Mouse (Mus musculus): Measurements from ENCODE around the gene Gm3159. TPM values are rescaled to one million over a fixed set of nuclear protein-coding genes. Genes with fewer than 3 reads are reported as not detected.

Gm3159 gene
- polyA plus RNA-seq, 1 experiment from 2014 or later: not detected

Other genes with a start within 250 kb of the Gm3159 start
- gene Gm3127, start 232.5 kb upstream of the Gm3159 start, polyA plus RNA-seq (2015; fragmentation: Nextera tagmentation; extraction: Ambion mirVana): not detected in 2 replicates
- gene Gm2974, start 214.9 kb upstream of the Gm3159 start, polyA plus RNA-seq (2015; fragmentation: Nextera tagmentation; extraction: Ambion mirVana): 4.4 and 4.9 TPM in 2 replicates
- not detected in 2 replicates for gene Gm3138, start 147.9 kb upstream of the Gm3159 start, polyA plus RNA-seq (2015; fragmentation: Nextera tagmentation; extraction: Ambion mirVana)
- gene Gm3149, start 80.2 kb upstream of the Gm3159 start, polyA plus RNA-seq (2015; fragmentation: Nextera tagmentation; extraction: Ambion mirVana): not detected in 2 replicates
- 3.7 and 4.0 TPM in 2 replicates for gene 2610042L04Rik, start 62.8 kb upstream of the Gm3159 start, polyA plus RNA-seq (2015; fragmentation: Nextera tagmentation; extraction: Ambion mirVana)
- gene Gm3164, start 17.9 kb downstream of the Gm3159 start, polyA plus RNA-seq (2015; fragmentation: Nextera tagmentation; extraction: Ambion mirVana): 4.6 and 5.6 TPM in 2 replicates
- 1.0 TPM in 1 of 2 replicates, not detected in the other for gene Gm3173, start 33.5 kb downstream of the Gm3159 start, polyA plus RNA-seq (2015; fragmentation: Nextera tagmentation; extraction: Ambion mirVana)
- not detected in 2 replicates for gene Gm3182, start 84.2 kb downstream of the Gm3159 start, polyA plus RNA-seq (2015; fragmentation: Nextera tagmentation; extraction: Ambion mirVana)
- gene Gm3047, start 157.9 kb downstream of the Gm3159 start, polyA plus RNA-seq (2015; fragmentation: Nextera tagmentation; extraction: Ambion mirVana): not detected in 2 replicates
- 0.27 TPM in 1 of 2 replicates, not detected in the other for gene Gm8159, start 234.8 kb downstream of the Gm3159 start, polyA plus RNA-seq (2015; fragmentation: Nextera tagmentation; extraction: Ambion mirVana)

All from hindbrain, embryonic 13.5 days (tissue).